Mouse (Mus musculus): ENCODE measurements around the gene 0610040J01Rik. TPM values are rescaled to one million over a fixed set of nuclear protein-coding genes. Genes with fewer than 3 reads are reported as not detected.

Gene 0610040J01Rik
- 3.9 and 5.3 TPM in 2 replicates for polyA plus RNA-seq (2016; fragmentation: Nextera tagmentation; extraction: Ambion mirVana)

- Histone ChIP-seq H3K9ac (replicated peaks) (peak within 1 kb of the TSS; percentile 60), H3K36me3 (no peaks in the 10 kb centered on the region), H3K4me3 (replicated peaks) (peak within 1 kb of the TSS; percentile 55), H3K9me3 (no peaks in the 10 kb centered on the region), H3K27ac (no peak within 1 kb of the TSS), H3K4me1 (replicated peaks) (peaks cover 10% of the 10 kb centered on the region; the same call in 1 of the 2 replicates), H3K4me2 (peak within 1 kb of the TSS; percentile 95), H3K27me3 (peaks cover 18% of the 10 kb centered on the region)
- peak; percentile 89 for ATAC-seq (ENCODE audit: insufficient number of reproducible peaks, insufficient read depth, low FRiP score, low TSS enrichment, low read depth)
- 3% methylated on average over 42 of the region's 42 CpGs for WGBS
Measured at GRCm38 (mm10) chr5:63811819-63812508, at the start of gene 0610040J01Rik. Gene 0610040J01Rik, plus strand, starts transcription at chr5:63812363.

- no peak for ATAC-seq (ENCODE audit: insufficient number of reproducible peaks, insufficient read depth, low FRiP score, low TSS enrichment, low read depth)
- WGBS: 84% methylated on average over 4 of the region's 4 CpGs
- H3K4me2 ChIP-seq: no peak overlapping the region
- H3K9ac ChIP-seq (replicated peaks): no peak overlapping the region
- 0 out of 2 replicates have a peak, but pooled peaks cover 5% of the 10 kb centered on the region for H3K4me1 ChIP-seq (replicated peaks)
- H3K4me3 ChIP-seq (replicated peaks): no peak overlapping the region
- H3K27me3 ChIP-seq: no peaks in the 10 kb centered on the region
- H3K9me3 ChIP-seq: no peaks in the 10 kb centered on the region
- no peak overlapping the region for H3K27ac ChIP-seq
- H3K36me3 ChIP-seq: no peaks in the 10 kb centered on the region
Measured at GRCm38 (mm10) chr5:63765886-63766285, 46.3 kb upstream of the 0610040J01Rik start.

DNA sequence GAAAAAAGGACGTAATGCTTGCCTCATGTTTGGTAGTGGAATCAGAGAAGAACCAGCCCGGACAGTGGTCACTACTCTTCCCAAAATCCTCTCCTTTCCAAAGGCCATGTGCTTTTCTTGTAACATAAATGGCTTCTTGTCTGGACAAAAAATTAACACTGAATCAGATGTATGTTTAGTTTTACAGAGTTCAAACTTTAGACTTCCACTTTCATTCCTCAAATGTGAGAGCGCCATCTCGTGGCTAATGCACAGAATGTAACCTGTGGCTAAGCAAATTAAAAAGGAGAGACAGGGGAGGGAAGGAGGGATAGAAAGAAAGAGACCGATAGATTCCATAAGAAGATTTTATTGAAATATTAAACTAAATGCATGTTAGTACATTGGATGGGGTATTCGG is 45.4 kb upstream of the 0610040J01Rik start:
- 45% methylated on average over 6 of the region's 6 CpGs for WGBS

DNA sequence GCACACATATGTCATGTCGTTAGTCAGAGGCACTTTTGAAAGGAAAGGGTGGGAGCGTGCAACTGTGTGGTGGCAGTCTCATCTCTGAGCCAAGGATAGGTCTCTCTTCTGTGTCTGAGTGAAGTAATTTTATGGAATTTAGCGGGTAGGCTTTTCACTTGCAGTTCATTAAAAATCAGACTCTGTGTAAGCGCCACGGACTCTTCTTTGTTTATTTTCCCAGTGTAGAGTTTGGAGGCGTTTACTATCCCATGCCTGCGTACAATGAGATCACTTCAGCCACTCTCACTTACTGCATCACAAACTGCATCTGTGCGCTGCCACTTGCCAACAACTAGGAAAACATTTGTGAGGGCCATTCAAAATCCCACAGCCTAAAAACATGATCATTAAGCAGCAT is 44.7 kb upstream of the 0610040J01Rik start:
- H3K27me3 ChIP-seq: no peaks in the 10 kb centered on the region
- H3K36me3 ChIP-seq: no peaks in the 10 kb centered on the region
- 0 out of 2 replicates have a peak, but pooled peaks cover 5% of the 10 kb centered on the region for H3K4me1 ChIP-seq (replicated peaks)
- no peaks in the 10 kb centered on the region for H3K9me3 ChIP-seq
- no peak for ATAC-seq (ENCODE audit: insufficient number of reproducible peaks, insufficient read depth, low FRiP score, low TSS enrichment, low read depth)
- H3K27ac ChIP-seq: no peak overlapping the region
- H3K4me2 ChIP-seq: no peak overlapping the region
- no peak overlapping the region for H3K9ac ChIP-seq (replicated peaks)
- no peak overlapping the region for H3K4me3 ChIP-seq (replicated peaks)
- 75% methylated on average over 8 of the region's 8 CpGs for WGBS

More for the DNA sequence above, 45.4 kb upstream of the 0610040J01Rik start:
- H3K27me3 ChIP-seq: no peaks in the 10 kb centered on the region
- ATAC-seq (ENCODE audit: insufficient number of reproducible peaks, insufficient read depth, low FRiP score, low TSS enrichment, low read depth): no peak
- H3K27ac ChIP-seq: no peak overlapping the region
- no peak overlapping the region for H3K4me3 ChIP-seq (replicated peaks)
- no peak overlapping the region for H3K9ac ChIP-seq (replicated peaks)
- H3K36me3 ChIP-seq: no peaks in the 10 kb centered on the region
- 0 out of 2 replicates have a peak, but pooled peaks cover 5% of the 10 kb centered on the region for H3K4me1 ChIP-seq (replicated peaks)
- no peaks in the 10 kb centered on the region for H3K9me3 ChIP-seq
- H3K4me2 ChIP-seq: no peak overlapping the region

DNA sequence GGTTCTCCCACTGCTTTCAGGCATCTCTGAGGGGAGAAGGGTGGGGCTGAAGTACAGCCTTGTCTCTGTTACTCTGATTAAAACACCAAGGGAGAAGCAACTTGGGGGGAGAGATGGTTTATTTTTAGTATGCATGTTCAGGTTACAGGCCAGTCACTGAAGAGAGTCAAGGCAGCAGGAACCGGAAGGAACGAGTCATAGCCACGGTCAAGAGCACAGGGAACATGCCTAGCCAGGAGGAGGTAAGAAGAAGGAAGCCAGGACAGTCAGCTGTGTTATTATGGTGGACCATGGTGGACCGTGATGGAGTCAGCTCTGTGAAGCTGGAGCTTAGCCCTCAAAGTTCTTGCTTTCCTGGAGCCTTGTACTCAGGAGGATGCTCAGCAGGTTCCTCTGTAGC is 43.9 kb upstream of the 0610040J01Rik start:
- no peaks in the 10 kb centered on the region for H3K9me3 ChIP-seq
- H3K4me3 ChIP-seq (replicated peaks): no peak overlapping the region
- H3K9ac ChIP-seq (replicated peaks): no peak overlapping the region
- 0 out of 2 replicates have a peak, but pooled peaks cover 5% of the 10 kb centered on the region for H3K4me1 ChIP-seq (replicated peaks)
- H3K27ac ChIP-seq: no peak overlapping the region
- WGBS: 89% methylated on average over 4 of the region's 4 CpGs
- no peak for ATAC-seq (ENCODE audit: insufficient number of reproducible peaks, insufficient read depth, low FRiP score, low TSS enrichment, low read depth)
- no peaks in the 10 kb centered on the region for H3K36me3 ChIP-seq
- H3K27me3 ChIP-seq: no peaks in the 10 kb centered on the region
- no peak overlapping the region for H3K4me2 ChIP-seq

GRCm38 (mm10) chr5:63772971-63773370 is 39.2 kb upstream of the 0610040J01Rik start:
- 0 out of 2 replicates have a peak, but pooled peaks cover 1% of the 10 kb centered on the region for H3K4me1 ChIP-seq (replicated peaks)
- no peaks in the 10 kb centered on the region for H3K9me3 ChIP-seq
- no peak overlapping the region for H3K4me3 ChIP-seq (replicated peaks)
- H3K27me3 ChIP-seq: no peaks in the 10 kb centered on the region
- H3K36me3 ChIP-seq: no peaks in the 10 kb centered on the region
- no peak for ATAC-seq (ENCODE audit: insufficient number of reproducible peaks, insufficient read depth, low FRiP score, low TSS enrichment, low read depth)
- H3K4me2 ChIP-seq: no peak overlapping the region
- no peak overlapping the region for H3K27ac ChIP-seq
- WGBS: 72% methylated on average over 2 of the region's 2 CpGs
- no peak overlapping the region for H3K9ac ChIP-seq (replicated peaks)

- Histone ChIP-seq H3K9ac (replicated peaks) (no peak overlapping the region), H3K27ac (no peak overlapping the region), H3K27me3 (no peaks in the 10 kb centered on the region), H3K4me2 (no peak overlapping the region), H3K4me1 (replicated peaks) (no peaks in the 10 kb centered on the region), H3K4me3 (replicated peaks) (no peak overlapping the region), H3K36me3 (no peaks in the 10 kb centered on the region), H3K9me3 (no peaks in the 10 kb centered on the region)
- 76% methylated on average over 1 of the region's 1 CpGs for WGBS
- no peak for ATAC-seq (ENCODE audit: insufficient number of reproducible peaks, insufficient read depth, low FRiP score, low TSS enrichment, low read depth)
Measured at GRCm38 (mm10) chr5:63773603-63774002, 38.6 kb upstream of the 0610040J01Rik start.

- Histone ChIP-seq H3K4me2 (no peak overlapping the region), H3K9ac (replicated peaks) (no peak overlapping the region), H3K27ac (no peak overlapping the region), H3K27me3 (no peaks in the 10 kb centered on the region), H3K4me3 (replicated peaks) (no peak overlapping the region), H3K9me3 (no peaks in the 10 kb centered on the region), H3K36me3 (no peaks in the 10 kb centered on the region), H3K4me1 (replicated peaks) (no peaks in the 10 kb centered on the region)
- ATAC-seq (ENCODE audit: insufficient number of reproducible peaks, insufficient read depth, low FRiP score, low TSS enrichment, low read depth): no peak
- 86% methylated on average over 10 of the region's 10 CpGs for WGBS
Measured at GRCm38 (mm10) chr5:63788156-63788826, 23.9 kb upstream of the 0610040J01Rik start.

- WGBS: 2% methylated on average over 26 of the region's 26 CpGs
- peak overlapping the region; percentile 60 for H3K9ac ChIP-seq (replicated peaks)
- H3K4me2 ChIP-seq: peak overlapping the region; percentile 95
- peaks cover 10% of the 10 kb centered on the region; the same call in 1 of the 2 replicates for H3K4me1 ChIP-seq (replicated peaks)
- peaks cover 18% of the 10 kb centered on the region for H3K27me3 ChIP-seq
- no peak overlapping the region for H3K27ac ChIP-seq
- H3K9me3 ChIP-seq: no peaks in the 10 kb centered on the region
- no peak for ATAC-seq (ENCODE audit: insufficient number of reproducible peaks, insufficient read depth, low FRiP score, low TSS enrichment, low read depth)
- peak overlapping the region; percentile 55 for H3K4me3 ChIP-seq (replicated peaks)
- H3K36me3 ChIP-seq: no peaks in the 10 kb centered on the region
Measured at GRCm38 (mm10) chr5:63812509-63812865, 324 bp downstream of the 0610040J01Rik start.

DNA sequence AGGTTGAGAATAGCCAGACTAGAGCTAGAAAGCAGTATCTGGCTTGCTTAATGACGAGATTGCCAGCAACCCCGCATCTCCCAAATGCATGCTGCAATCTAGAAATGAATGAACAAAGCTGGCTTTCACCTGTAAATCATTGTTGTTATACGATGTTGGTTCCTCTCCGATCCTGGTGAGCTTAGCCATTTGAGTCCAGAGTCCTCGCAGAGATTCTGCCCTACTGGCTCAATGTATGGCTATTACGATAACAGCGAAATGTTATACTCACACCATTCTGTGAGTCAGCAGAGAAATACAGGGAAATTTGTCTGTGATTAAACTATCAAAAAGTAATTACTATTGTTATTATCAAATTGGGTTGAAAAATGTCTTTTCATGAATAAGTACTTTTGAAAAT is 4.5 kb downstream of the 0610040J01Rik start:
- Histone ChIP-seq H3K27ac (no peak overlapping the region), H3K4me1 (replicated peaks) (peaks cover 10% of the 10 kb centered on the region; the same call in 1 of the 2 replicates), H3K9ac (replicated peaks) (no peak overlapping the region), H3K9me3 (no peaks in the 10 kb centered on the region), H3K4me2 (no peak overlapping the region), H3K36me3 (no peaks in the 10 kb centered on the region), H3K27me3 (peaks cover 18% of the 10 kb centered on the region), H3K4me3 (replicated peaks) (no peak overlapping the region)
- WGBS: 73% methylated on average over 7 of the region's 7 CpGs
- ATAC-seq (ENCODE audit: insufficient number of reproducible peaks, insufficient read depth, low FRiP score, low TSS enrichment, low read depth): no peak

- no peak overlapping the region for H3K27ac ChIP-seq
- H3K4me1 ChIP-seq (replicated peaks): peaks cover 7% of the 10 kb centered on the region; the same call in 1 of the 2 replicates
- peaks cover 14% of the 10 kb centered on the region for H3K27me3 ChIP-seq
- no peak overlapping the region for H3K9ac ChIP-seq (replicated peaks)
- H3K4me2 ChIP-seq: no peak overlapping the region
- no peak overlapping the region for H3K4me3 ChIP-seq (replicated peaks)
- H3K9me3 ChIP-seq: no peaks in the 10 kb centered on the region
- ATAC-seq (ENCODE audit: insufficient number of reproducible peaks, insufficient read depth, low FRiP score, low TSS enrichment, low read depth): no peak
- 83% methylated on average over 5 of the region's 5 CpGs for WGBS
- H3K36me3 ChIP-seq: no peaks in the 10 kb centered on the region
Measured at GRCm38 (mm10) chr5:63817270-63817669, 5.1 kb downstream of the 0610040J01Rik start.
